Mouse (Mus musculus): ENCODE measurements around the gene Slc9a9. TPM values are rescaled to one million over a fixed set of nuclear protein-coding genes. Genes with fewer than 3 reads are reported as not detected.

Gene Slc9a9
- polyA plus RNA-seq, 1 experiment from 2014 or later: 3.7 TPM

DNA sequence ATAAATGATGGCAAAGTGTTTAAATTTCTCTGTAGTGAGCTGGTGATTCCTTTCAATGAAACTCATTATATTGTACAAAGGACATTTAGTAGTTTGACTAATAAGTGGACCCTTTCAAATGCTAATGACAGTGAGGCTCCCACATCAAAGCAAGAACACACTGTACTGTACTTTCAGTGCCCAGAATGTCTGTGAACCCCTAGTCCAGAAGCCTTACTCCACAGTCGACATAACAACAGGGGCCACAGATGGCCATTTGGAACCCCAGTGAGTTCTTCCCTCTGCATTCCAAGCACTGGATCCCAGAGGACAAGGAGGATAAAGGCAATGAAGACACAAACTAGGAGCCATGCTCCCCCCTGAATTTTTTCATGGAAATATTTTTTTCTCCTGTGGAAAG lies 299.4 kb downstream of the Slc9a9 start:
- Histone ChIP-seq H3K9ac (replicated peaks; ENCODE audit: low read depth, low read length) (no peak overlapping the region), H3K36me3 (ENCODE audit: control insufficient read depth, insufficient read depth) (no peaks in the 10 kb centered on the region), H3K9me3 (ENCODE audit: control insufficient read depth, low read length) (no peaks in the 10 kb centered on the region), H3K27ac (ENCODE audit: low read length) (no peak overlapping the region), H3K4me3 (replicated peaks; ENCODE audit: low read length) (no peak overlapping the region), H3K4me2 (ENCODE audit: low read length) (no peak overlapping the region), H3K27me3 (replicated peaks; ENCODE audit: control insufficient read depth, insufficient read depth, low read length) (no peaks in the 10 kb centered on the region), H3K4me1 (replicated peaks; ENCODE audit: control insufficient read depth, insufficient read depth, low read length) (peaks cover 6% of the 10 kb centered on the region)
- ATAC-seq: peak; percentile 85
- WGBS: 3% methylated on average over 1 of the region's 1 CpGs

DNA sequence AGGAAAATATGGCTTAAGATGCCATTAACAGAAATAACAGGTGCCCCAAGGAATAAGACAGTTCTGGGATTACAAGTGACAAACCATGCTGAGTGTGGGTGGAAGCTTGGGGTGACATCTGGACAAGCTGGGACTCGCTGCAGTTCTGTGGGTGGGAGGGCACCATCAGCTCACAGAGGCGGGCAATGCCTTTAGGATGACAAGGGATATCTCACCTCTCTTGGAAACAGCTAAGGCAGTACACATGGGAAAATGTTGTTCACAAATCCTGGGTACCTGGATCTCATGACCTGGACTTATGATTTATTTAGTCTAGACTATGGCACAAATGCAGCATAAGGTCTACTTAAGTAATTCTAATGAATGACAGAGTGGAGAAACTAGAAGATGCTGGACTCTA lies 302.3 kb downstream of the Slc9a9 start:
- H3K4me2 ChIP-seq (ENCODE audit: low read length): no peak overlapping the region
- H3K4me3 ChIP-seq (replicated peaks; ENCODE audit: low read length): no peak overlapping the region
- ATAC-seq: no peak
- H3K27me3 ChIP-seq (replicated peaks; ENCODE audit: control insufficient read depth, insufficient read depth, low read length): no peaks in the 10 kb centered on the region
- 72% methylated on average over 2 of the region's 2 CpGs for WGBS
- no peaks in the 10 kb centered on the region for H3K36me3 ChIP-seq (ENCODE audit: control insufficient read depth, insufficient read depth)
- H3K9ac ChIP-seq (replicated peaks; ENCODE audit: low read depth, low read length): no peak overlapping the region
- peaks cover 6% of the 10 kb centered on the region for H3K4me1 ChIP-seq (replicated peaks; ENCODE audit: control insufficient read depth, insufficient read depth, low read length)
- no peak overlapping the region for H3K27ac ChIP-seq (ENCODE audit: low read length)
- no peaks in the 10 kb centered on the region for H3K9me3 ChIP-seq (ENCODE audit: control insufficient read depth, low read length)

DNA sequence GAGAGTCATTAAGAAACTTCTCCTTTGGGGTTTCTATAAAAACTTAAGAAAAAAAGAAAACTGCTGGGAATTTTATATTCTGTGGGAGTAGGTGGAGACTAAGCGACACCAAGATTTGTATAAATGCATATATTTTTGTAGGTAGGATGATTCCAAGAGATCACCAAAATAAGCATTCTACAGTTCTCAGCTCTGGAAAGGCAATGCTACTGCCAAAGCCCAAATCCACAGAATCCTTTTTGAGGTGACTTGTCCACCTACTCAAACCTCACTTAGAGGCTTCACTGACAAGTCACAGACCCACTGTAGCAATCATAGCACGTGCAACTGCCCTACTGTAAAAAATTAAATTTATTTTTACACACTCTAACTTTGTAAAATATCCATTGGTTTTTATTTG lies 303.0 kb downstream of the Slc9a9 start:
- H3K27me3 ChIP-seq (replicated peaks; ENCODE audit: control insufficient read depth, insufficient read depth, low read length): no peaks in the 10 kb centered on the region
- H3K9me3 ChIP-seq (ENCODE audit: control insufficient read depth, low read length): no peaks in the 10 kb centered on the region
- H3K9ac ChIP-seq (replicated peaks; ENCODE audit: low read depth, low read length): no peak overlapping the region
- no peak overlapping the region for H3K27ac ChIP-seq (ENCODE audit: low read length)
- no peak overlapping the region for H3K4me3 ChIP-seq (replicated peaks; ENCODE audit: low read length)
- ATAC-seq: no peak
- 95% methylated on average over 2 of the region's 2 CpGs for WGBS
- H3K4me2 ChIP-seq (ENCODE audit: low read length): no peak overlapping the region
- peaks cover 6% of the 10 kb centered on the region for H3K4me1 ChIP-seq (replicated peaks; ENCODE audit: control insufficient read depth, insufficient read depth, low read length)
- no peaks in the 10 kb centered on the region for H3K36me3 ChIP-seq (ENCODE audit: control insufficient read depth, insufficient read depth)

DNA sequence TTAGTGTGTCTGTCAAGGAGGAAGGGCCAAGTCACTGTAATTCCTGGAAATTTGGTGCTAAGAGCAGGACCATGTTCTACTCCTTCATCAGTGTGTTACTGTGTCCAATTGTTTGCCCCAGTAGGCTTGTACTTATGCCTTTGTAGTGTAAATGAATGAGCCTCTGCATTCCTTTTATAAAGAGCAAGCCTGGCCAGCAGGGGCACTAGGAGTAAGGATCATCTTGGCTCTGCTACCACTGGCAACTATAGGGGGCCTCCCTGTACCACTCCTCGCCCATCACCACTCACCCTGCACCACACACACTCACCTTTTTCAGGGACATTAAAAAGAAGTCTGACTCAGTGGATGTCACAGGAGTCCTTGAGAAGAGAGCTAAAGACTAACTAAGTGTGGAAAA lies 306.5 kb downstream of the Slc9a9 start:
- H3K4me2 ChIP-seq (ENCODE audit: low read length): no peak overlapping the region
- H3K36me3 ChIP-seq (ENCODE audit: control insufficient read depth, insufficient read depth): no peaks in the 10 kb centered on the region
- no peak overlapping the region for H3K4me3 ChIP-seq (replicated peaks; ENCODE audit: low read length)
- WGBS: 88% methylated on average over 1 of the region's 1 CpGs
- H3K27ac ChIP-seq (ENCODE audit: low read length): no peak overlapping the region
- H3K27me3 ChIP-seq (replicated peaks; ENCODE audit: control insufficient read depth, insufficient read depth, low read length): no peaks in the 10 kb centered on the region
- H3K4me1 ChIP-seq (replicated peaks; ENCODE audit: control insufficient read depth, insufficient read depth, low read length): no peaks in the 10 kb centered on the region
- H3K9ac ChIP-seq (replicated peaks; ENCODE audit: low read depth, low read length): no peak overlapping the region
- H3K9me3 ChIP-seq (ENCODE audit: control insufficient read depth, low read length): no peaks in the 10 kb centered on the region
- no peak for ATAC-seq

DNA sequence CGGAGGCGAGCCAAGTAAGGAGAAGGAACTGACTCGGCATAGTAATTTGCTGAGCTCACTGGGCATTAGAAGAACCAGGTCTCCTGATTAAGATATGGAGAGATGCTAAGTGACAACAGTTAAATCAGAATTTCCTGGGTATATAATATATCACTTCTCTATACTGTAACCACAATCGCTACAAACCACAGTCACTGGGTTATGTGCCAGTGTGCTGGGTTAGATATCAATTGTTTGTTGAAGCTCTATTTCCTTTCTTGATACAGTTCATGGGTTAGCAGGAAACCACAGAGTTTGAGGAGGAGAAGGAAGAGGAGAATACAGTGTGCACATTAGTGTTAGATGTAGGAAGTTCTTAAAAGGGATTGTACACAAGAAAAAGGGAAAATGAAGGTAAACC lies 323.9 kb downstream of the Slc9a9 start:
- H3K4me2 ChIP-seq (ENCODE audit: low read length): no peak overlapping the region
- no peak overlapping the region for H3K9ac ChIP-seq (replicated peaks; ENCODE audit: low read depth, low read length)
- ATAC-seq: no peak
- H3K4me1 ChIP-seq (replicated peaks; ENCODE audit: control insufficient read depth, insufficient read depth, low read length): no peaks in the 10 kb centered on the region
- no peak overlapping the region for H3K4me3 ChIP-seq (replicated peaks; ENCODE audit: low read length)
- WGBS: 92% methylated on average over 4 of the region's 4 CpGs
- H3K36me3 ChIP-seq (ENCODE audit: control insufficient read depth, insufficient read depth): no peaks in the 10 kb centered on the region
- H3K9me3 ChIP-seq (ENCODE audit: control insufficient read depth, low read length): no peaks in the 10 kb centered on the region
- no peak overlapping the region for H3K27ac ChIP-seq (ENCODE audit: low read length)
- no peaks in the 10 kb centered on the region for H3K27me3 ChIP-seq (replicated peaks; ENCODE audit: control insufficient read depth, insufficient read depth, low read length)

DNA sequence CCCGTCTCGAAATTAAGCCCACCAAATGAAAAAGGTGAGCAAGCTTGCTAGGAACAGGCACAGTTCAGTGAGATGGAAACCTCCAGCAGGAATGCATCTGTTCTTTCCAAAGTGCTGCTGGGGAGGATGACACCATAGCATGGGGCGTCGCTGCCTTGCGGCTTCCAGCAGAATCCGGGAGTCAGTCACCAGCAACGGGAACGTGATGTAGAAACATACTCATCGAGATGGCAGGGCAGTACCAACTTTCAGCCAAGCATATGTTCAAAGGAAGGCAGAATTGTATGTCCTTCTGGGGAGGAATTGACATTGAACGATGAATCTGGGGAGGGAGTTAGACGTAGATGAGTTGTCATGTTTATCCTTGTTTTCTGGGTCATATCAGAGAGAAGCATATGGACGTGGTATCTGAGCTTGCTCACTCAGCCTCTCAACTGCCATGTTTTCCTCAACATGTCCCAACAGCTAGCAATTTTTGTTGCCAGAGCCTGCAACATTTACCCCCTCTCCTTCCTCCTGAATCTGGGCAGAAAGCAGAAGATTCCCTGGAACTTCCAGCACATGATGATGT lies 350.5 kb downstream of the Slc9a9 start:
- Histone ChIP-seq H3K9me3 (ENCODE audit: control insufficient read depth, low read length) (no peaks in the 10 kb centered on the region), H3K27ac (ENCODE audit: low read length) (no peak overlapping the region), H3K27me3 (replicated peaks; ENCODE audit: control insufficient read depth, insufficient read depth, low read length) (no peaks in the 10 kb centered on the region), H3K4me3 (replicated peaks; ENCODE audit: low read length) (no peak overlapping the region), H3K4me1 (replicated peaks; ENCODE audit: control insufficient read depth, insufficient read depth, low read length) (no peaks in the 10 kb centered on the region), H3K36me3 (ENCODE audit: control insufficient read depth, insufficient read depth) (no peaks in the 10 kb centered on the region), H3K9ac (replicated peaks; ENCODE audit: low read depth, low read length) (no peak overlapping the region), H3K4me2 (ENCODE audit: low read length) (no peak overlapping the region)
- WGBS: 86% methylated on average over 12 of the region's 12 CpGs
- ATAC-seq: peak; percentile 33

DNA sequence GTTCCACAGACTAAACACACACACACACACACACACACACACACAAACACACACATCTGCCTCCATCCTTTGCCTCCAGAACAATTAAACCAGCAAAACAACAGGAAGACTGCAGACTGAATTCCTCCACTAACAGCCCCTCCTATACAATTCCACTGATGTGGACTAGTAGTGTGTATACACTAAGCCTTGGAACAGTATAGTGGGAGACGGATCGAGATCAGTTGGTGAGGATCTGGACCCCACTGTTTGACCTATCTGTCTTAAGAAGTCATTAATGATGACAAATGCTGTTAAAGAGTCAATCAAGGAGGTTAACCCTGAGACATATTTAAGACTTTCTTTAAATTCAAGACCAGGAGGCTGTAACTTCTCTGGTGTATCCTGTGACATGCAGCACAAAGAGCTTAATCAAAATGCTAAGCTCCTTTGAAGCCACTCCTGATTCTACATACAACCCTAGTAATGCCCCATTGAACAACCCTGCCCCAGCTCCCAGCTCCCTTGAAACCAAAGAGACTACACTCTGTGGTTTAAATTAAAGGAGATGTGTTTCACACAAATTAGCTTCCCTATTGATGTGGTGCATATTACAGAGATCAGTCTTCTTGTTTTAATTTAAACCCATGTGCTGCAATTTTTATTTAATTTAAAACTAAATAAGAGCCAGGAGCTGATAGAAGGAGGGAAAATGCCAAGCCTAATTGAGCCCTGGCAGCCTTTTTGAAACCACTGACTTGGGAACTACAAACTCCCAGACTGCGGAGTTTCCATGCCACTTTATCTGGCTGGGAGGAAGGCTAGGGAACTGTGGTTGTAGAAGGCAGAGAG lies 364.6 kb downstream of the Slc9a9 start:
- peak; percentile 38; the same call in 1 of the 2 replicates for ATAC-seq
- no peak overlapping the region for H3K9ac ChIP-seq (replicated peaks; ENCODE audit: low read depth, low read length)
- 45% methylated on average over 3 of the region's 3 CpGs for WGBS

DNA sequence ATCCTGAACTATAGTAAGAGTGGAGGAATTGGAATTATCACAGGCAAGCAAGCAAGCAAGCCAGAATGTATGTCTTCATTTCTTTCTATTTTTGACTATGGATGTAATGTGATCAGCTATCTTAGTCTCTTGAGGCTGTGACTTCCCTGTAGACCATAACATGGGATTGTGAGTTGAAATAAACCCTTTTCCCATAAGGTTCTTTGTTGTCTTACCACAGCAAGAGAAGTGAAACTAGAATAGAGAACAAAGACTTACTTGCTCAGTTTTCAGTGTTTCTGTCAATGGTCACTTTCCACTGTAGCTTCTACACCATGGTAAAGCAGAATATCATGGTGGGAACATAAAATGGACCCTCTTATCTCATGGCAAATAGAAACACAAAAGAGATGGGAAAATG lies 366.5 kb downstream of the Slc9a9 start:
- no peaks in the 10 kb centered on the region for H3K36me3 ChIP-seq (ENCODE audit: control insufficient read depth, insufficient read depth)
- H3K27ac ChIP-seq (ENCODE audit: low read length): no peak overlapping the region
- no peaks in the 10 kb centered on the region for H3K27me3 ChIP-seq (replicated peaks; ENCODE audit: control insufficient read depth, insufficient read depth, low read length)
- H3K4me1 ChIP-seq (replicated peaks; ENCODE audit: control insufficient read depth, insufficient read depth, low read length): no peaks in the 10 kb centered on the region
- no peak for ATAC-seq
- H3K9ac ChIP-seq (replicated peaks; ENCODE audit: low read depth, low read length): no peak overlapping the region
- H3K9me3 ChIP-seq (ENCODE audit: control insufficient read depth, low read length): no peaks in the 10 kb centered on the region
- no peak overlapping the region for H3K4me3 ChIP-seq (replicated peaks; ENCODE audit: low read length)
- no peak overlapping the region for H3K4me2 ChIP-seq (ENCODE audit: low read length)

More for the DNA sequence above, 364.6 kb downstream of the Slc9a9 start:
- Histone ChIP-seq H3K27me3 (replicated peaks; ENCODE audit: control insufficient read depth, insufficient read depth, low read length) (no peaks in the 10 kb centered on the region), H3K4me2 (ENCODE audit: low read length) (no peak overlapping the region), H3K4me1 (replicated peaks; ENCODE audit: control insufficient read depth, insufficient read depth, low read length) (no peaks in the 10 kb centered on the region), H3K36me3 (ENCODE audit: control insufficient read depth, insufficient read depth) (no peaks in the 10 kb centered on the region), H3K4me3 (replicated peaks; ENCODE audit: low read length) (no peak overlapping the region), H3K9me3 (ENCODE audit: control insufficient read depth, low read length) (no peaks in the 10 kb centered on the region), H3K27ac (ENCODE audit: low read length) (no peak overlapping the region)

DNA sequence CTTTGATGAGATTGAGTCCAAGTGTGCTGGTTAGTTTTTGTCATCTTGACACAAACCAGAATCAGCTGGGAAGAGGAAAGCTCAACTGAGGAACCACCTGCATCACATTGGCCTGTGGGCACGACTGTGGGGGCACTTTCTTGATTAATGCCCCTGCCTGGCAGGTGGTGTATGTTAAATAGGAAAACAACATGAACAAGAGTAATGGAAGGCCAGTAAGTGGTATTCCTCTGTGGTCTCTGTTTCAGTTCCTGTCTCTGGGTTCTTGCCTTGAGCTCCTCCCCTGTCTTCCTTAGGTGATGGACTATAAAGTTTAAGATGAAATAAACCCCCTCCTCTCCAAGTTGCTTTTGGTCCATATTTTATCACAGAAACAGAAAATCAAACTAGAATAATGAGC lies 372.7 kb downstream of the Slc9a9 start:
- H3K4me1 ChIP-seq (replicated peaks; ENCODE audit: control insufficient read depth, insufficient read depth, low read length): no peaks in the 10 kb centered on the region
- no peak overlapping the region for H3K4me3 ChIP-seq (replicated peaks; ENCODE audit: low read length)
- 78% methylated on average over 1 of the region's 1 CpGs for WGBS
- H3K36me3 ChIP-seq (ENCODE audit: control insufficient read depth, insufficient read depth): no peaks in the 10 kb centered on the region
- no peak for ATAC-seq
- H3K27me3 ChIP-seq (replicated peaks; ENCODE audit: control insufficient read depth, insufficient read depth, low read length): no peaks in the 10 kb centered on the region
- no peak overlapping the region for H3K27ac ChIP-seq (ENCODE audit: low read length)
- no peak overlapping the region for H3K9ac ChIP-seq (replicated peaks; ENCODE audit: low read depth, low read length)
- H3K4me2 ChIP-seq (ENCODE audit: low read length): no peak overlapping the region
- H3K9me3 ChIP-seq (ENCODE audit: control insufficient read depth, low read length): no peaks in the 10 kb centered on the region

All from forebrain, embryonic 16.5 days (tissue).